Mouse (Mus musculus) brain, adult 2 months (tissue): ENCODE measurements around the gene Fbxw24.
A peak's percentile ranks its signal among the peaks of the same experiment; 100 is the strongest.
"Not testable (repeated sequence)": the region's sequence is repeated elsewhere in the genome, so short reads cannot be mapped to it uniquely, and the experiment has no call there.

Experiments used
- DNase-seq: peaks from one replicate; pipeline ENCODE4 v3.0.0; 2011; ENCODE audit warnings: low read depth, low spot score

Gene Fbxw24

DNA sequence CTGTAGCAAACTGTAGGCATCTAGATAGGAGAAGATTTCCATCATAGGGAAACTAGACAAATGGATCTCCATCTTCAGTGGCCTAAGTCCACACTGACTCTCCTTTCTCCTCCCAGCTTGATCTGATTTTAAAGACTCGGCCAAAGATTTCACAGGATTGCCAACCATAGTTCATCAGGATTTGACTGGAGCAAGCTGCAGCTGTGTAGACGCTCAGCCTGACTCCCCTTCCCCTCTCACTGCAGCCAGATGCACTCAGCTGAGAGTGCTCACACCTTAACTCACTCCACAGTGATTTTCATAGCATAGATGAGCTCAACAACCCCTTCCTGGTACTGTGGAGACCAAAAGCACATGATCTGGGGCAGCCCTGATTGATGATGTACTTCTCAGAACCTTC is at the start of gene Fbxw24:
TSS of gene Fbxw24 (minus strand) at position 101 of the 400 bp plus-strand sequence.
- not testable (repeated sequence) for DNase-seq

DNA sequence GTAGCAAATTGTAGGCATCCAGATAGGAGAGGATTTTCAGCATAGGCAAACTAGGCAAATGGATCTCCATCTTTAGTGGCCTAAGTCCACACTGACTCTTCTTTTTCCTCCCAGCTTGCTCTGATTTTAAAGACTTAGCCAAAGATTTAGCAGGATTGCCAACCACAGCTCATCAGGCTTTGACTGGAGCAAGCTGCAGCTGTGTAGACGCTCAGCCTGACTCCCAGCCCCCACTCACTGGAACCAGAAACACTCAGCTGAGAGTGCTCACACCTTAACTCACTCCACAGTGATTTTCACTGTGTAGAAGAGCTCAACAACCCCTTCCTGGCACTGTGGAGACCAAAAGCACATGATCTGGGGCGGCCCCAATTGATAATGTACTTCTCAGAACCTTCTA is 38.7 kb upstream of the Fbxw24 start, which contains the start of gene Fbxw25:
TSS of gene Fbxw25 (minus strand) at position 101 of the 400 bp plus-strand sequence.
- not testable (repeated sequence) for DNase-seq

DNA sequence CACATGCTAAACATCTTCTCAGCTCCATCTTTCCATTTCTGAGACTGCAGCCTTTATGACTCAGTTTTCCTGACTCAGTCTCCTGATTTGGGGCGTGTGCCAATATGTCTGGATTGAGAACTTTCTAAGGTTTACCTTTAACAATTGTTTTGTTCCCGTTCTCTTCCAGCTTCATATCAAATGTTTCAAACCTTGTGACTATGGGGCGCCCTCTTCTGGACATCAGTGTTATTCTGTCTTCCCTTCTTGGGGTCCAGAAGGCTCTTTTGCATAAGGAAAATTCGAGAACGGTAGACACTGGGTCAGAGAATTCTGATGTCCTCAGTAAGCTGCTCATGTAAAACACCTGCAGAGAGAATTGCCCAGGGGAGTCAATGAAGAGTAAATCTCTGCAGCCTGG is 19.0 kb downstream of the Fbxw24 start:
- DNase-seq = peak; percentile 51

DNA sequence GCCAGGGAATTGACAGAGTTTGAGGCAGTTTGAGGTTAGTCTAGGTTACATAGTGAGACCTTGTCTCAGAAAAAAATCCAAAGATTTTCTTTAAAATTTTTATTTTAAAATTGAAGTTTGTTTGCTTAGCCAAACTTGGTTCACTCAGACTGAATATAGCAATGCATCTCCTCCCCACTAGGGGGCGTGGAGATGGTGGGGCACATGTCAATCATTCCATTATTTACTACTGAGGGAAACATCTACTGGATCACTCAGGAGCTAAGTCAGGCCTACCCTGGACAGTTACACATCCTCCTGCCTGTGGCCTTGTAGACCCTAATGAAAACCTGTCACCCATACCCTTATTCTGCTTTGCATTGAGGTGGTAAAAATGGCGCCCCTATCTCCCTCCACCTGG is 23.7 kb downstream of the Fbxw24 start:
- not testable (repeated sequence) for DNase-seq

DNA sequence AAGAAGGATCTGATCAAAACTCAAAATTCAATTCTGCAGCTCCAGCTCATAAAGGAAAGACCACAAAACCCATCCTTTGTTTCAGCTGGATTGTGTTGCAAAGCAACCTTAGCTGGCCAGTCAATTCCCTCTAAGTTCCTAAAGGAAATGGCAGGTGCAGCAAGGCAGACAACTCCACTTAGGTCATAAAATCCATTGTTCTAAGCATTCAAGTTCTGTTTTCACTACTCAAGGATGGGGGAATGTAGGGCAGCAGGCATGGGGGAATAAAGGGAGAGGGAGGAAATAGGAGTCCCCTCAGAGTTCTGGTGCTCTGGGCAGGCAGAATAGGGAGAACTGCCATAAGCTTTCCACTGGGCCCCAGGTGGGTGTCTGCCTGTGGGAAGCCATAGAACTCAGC is 28.6 kb downstream of the Fbxw24 start:
- DNase-seq = no peak

DNA sequence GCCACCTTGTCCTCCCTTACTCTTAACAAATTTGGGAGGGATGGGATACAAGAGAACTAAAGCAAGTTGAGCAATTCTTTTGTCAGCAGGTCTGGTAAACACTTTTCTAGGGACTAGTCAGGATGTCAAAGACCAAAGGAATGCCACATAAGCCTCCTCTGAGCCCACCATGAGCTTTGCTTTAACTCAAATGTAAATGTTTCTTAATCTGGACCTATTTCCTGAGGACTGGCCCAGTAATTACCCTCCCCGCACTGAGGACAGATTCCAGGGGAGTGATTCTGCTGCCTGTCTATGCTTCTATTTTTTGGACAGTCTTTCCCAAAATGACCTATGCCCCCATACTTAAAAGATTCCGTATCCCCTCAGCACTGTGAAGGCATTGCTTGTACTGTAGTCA is 31.0 kb downstream of the Fbxw24 start:
- DNase-seq = no peak

DNA sequence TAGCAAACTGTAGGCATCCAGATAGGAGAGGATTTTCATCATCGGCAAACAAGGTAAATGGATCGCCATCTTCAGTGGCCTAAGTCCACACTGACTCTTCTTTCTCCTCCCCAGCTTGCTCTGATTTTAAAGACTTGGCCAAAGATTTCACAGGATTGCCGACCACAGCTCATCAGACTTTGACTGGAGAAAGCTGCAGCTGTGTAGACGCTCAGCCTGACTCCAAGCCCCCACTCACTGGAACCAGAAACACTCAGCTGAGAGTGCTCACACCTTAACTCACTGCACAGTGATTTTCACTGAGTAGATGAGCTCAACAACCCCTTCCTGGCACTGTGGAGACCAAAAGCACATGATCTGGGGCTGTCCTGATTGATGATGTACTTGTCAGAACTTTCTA is 57.7 kb downstream of the Fbxw24 start, which contains the start of gene Fbxw15:
TSS of gene Fbxw15 (minus strand) at position 101 of the 400 bp plus-strand sequence.
- DNase-seq = not testable (repeated sequence)

DNA sequence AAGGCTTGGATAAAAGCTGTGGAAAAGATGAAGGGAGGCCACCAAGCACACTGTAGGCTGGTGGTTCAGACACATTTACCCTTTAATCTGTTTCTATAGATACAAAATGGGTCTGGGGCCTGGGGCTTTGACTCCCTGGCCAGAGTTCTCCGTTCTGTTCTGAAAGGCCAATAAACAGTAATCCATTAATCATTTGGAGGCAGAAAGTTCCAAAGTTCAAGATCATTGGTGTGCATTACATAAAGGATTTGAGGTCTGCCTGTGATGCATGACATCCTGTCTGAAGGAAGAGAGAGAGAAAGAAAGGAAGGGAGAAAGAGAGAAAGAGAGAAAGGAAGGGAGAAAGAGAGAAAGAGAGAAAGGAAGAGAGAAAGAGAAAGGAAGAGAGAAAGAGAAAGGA is 60.3 kb downstream of the Fbxw24 start:
- DNase-seq = no peak

DNA sequence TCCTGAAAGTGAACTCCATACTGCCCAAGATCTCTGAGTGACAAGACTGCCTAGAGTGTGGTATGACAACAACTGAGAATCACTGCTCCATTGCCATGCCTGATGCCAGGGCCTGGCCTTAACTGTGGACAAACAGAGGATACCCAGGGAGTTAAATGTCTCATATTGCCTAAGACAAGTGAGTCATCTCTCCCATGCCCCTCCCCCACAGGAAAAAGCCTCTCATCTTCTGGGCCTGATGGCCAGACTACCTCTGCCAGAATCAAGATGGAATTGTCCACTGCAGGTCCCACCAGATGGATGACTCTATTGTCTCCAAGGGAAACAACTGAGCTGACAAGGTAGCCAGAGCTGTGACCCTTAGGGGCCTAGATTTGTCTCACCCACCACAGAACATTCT is 63.8 kb downstream of the Fbxw24 start:
- DNase-seq = not testable (repeated sequence)

DNA sequence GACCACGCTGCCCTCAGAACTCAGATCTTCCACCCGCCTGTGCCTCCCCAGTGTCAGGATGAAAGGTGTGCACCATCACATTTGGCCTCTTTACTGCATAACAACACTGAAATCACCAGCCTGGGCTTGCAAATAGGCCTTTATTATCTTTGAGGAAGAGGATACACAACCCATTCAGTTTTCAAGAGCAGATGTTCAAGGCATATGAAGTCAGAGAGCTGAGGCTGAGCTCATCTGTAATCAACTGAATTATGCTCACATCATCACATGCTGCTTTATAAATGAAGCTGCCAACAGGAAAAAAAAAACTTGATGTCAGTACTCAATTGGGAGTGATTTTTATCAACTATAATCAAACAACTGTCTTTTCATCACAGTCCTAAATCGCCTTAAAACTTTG is 73.4 kb downstream of the Fbxw24 start:
- peak; percentile 81 for DNase-seq
